Mouse (Mus musculus): Measurements from ENCODE around the gene Shb.

GRCm38 (mm10) chr4:45418229-45418950 lies 113.9 kb downstream of the Shb start:
- no peak for TF ChIP-seq POLR2A (IDR thresholded peaks at IDR 0.05; ENCODE audit: insufficient read length, low read depth)
- no peak for TF ChIP-seq CEBPB (IDR thresholded peaks at IDR 0.05; ENCODE audit: insufficient read depth, poor library complexity, severe bottlenecking)
- no peak for TF ChIP-seq USF1 (IDR thresholded peaks at IDR 0.05; ENCODE audit: low read depth)
- TF ChIP-seq MAX (IDR thresholded peaks at IDR 0.05; ENCODE audit: low read depth), result no peak
- no peak for TF ChIP-seq E2F4 (IDR thresholded peaks at IDR 0.05; ENCODE audit: insufficient read depth)
- no peak for TF ChIP-seq MYOD1 (IDR thresholded peaks at IDR 0.05; ENCODE audit: control insufficient read depth in 1 of 3, insufficient read length in 2 of 3, low read depth in 2 of 3)
- no peak for TF ChIP-seq REST (IDR thresholded peaks at IDR 0.05; ENCODE audit: insufficient read depth, insufficient read length)
- TF ChIP-seq POLR2AphosphoS2 (IDR thresholded peaks at IDR 0.05; ENCODE audit: insufficient read length, low read depth), result no peak
- TF ChIP-seq MYOG (IDR thresholded peaks at IDR 0.05; ENCODE audit: control insufficient read depth in 1 of 3, insufficient read depth in 1 of 3, insufficient read length in 2 of 3, low read depth in 2 of 3), result no peak
- no peak for TF ChIP-seq TCF12 (IDR thresholded peaks at IDR 0.05; ENCODE audit: insufficient read depth, poor library complexity, severe bottlenecking)
- no peak for TF ChIP-seq SRF (IDR thresholded peaks at IDR 0.05; ENCODE audit: control insufficient read depth, insufficient read length, low read depth)

Measured in myocyte (in vitro differentiated cells).